Mouse (Mus musculus) spleen, embryonic (tissue): Measurements from ENCODE around the gene Svs5.

Experiments
- CTCF ChIA-PET: fragments of 350-600 bp; sonication (Branson Sonifier 250); formaldehyde crosslinking; loops from one replicate; lab custom pipeline; 2022; lab: Charles Lee

Gene Svs5

DNA sequence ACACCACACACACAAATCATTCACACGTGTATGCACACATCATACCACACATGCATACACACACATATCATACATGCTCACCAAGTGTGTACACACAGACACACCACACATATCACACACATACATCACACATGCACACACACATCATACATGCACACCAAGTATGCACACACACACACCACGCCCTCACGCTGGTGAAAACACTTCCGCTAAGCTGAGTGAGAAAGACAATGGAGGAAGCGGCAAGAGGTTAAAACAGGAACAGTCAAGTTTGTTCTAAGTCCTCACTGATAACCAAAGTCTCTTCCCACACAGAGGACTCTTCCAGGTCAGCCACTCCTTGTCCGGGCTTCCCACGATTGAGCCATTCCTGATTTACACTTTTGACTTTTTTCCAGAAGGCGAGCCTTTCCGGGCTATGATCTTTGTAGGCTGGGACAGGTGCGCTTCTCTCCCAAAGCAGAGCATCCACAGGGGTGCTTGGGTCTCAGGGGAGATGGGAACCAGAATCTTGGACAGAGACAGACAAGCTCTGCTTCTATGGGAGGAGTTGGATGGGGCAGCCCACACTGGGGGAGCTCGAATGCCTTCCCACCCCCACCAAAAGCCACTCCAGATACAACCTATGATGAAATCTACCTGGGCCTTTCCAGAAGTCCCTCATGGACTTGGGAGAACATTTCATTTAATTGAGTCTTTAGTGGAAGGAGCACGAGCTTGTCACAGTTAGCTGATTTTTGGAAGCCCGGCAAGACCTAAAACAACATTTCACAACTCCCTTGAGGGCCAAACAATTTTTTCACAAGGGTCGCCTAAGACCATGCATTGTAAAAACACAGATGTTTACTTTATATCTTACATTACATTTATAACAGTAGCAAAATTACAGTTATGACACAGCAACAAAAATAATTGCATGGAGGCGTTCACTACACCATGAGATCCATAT lies 45.2 kb downstream of the Svs5 start:
- CTCF ChIA-PET: interaction anchor here (0.6 kb wide), 1 partner anchor 170 kb away, joined by 4 read pairs; no protein-coding TSS in a partner anchor

DNA sequence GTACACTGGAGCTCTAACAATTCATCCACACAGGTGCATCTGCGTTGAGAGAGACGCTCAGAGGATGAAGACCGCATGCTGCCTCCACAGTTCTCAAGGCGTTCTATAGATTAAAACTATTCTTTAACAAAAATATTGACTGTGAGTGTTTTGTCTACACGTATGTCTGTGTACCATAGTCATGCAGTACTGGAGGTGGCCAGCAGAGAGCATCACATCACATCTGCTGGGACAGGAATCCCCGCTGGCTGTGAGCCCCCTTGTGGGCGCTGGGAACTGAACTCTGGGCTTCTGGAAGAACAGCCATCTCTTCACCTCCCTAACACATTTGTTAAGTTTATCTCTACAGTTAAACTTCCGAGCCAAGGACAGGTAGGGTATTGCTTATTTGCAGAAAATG lies 49.2 kb downstream of the Svs5 start:
- CTCF ChIA-PET: no interaction called here

DNA sequence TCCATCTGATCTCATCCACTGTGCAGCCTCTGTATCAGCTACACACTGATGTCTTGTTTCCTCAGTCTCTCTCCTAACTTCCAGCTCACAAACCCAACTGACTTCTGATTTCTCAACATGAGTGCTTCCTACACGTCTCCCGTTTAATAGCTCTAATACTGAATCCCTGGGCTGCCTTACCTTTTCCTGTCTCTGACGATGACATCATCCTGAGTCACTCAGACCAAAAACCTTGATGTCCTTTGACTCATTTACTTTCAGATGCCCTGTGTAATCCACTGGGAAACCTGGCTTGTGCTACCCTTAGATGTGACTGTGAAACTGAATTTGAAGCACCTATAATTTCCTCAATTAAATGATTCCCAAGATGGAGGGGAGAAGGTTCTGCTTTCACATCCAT lies 50.4 kb downstream of the Svs5 start:
- CTCF ChIA-PET: no interaction called here
